Mouse (Mus musculus): ENCODE measurements at regions not wholly inside any gene's neighbourhood (a gene's known extent, or its start where the extent isn't known, plus 50 kb on each side); places are given as distances from the start of the nearest gene placed in this dataset.

- TF ChIP-seq EP300 (optimal IDR thresholded peaks at IDR 0.05) (no peak), CTCF (IDR thresholded peaks at IDR 0.05; ENCODE audit: low read depth) (no peak)
- H3K27ac ChIP-seq (replicated peaks): no peak overlapping the region
- ATAC-seq (ENCODE audit: low FRiP score, low TSS enrichment) (no peak), DNase-seq (ENCODE audit: low spot score) (no peak)
- H3K4me3 ChIP-seq (ENCODE audit: low read depth, low read length): no peak overlapping the region
- 61% methylated on average over 3 of the region's 3 CpGs for WGBS
- H3K4me1 ChIP-seq (replicated peaks; ENCODE audit: control insufficient read depth, insufficient read depth): no peaks in the 10 kb centered on the region
- H3K4me2 ChIP-seq (replicated peaks; ENCODE audit: low read depth): no peak overlapping the region
- H3K9ac ChIP-seq (ENCODE audit: low read length): no peak overlapping the region
- H3K27me3 ChIP-seq (ENCODE audit: control insufficient read depth, insufficient read depth, low read length): no peaks in the 10 kb centered on the region
- H3K9me3 ChIP-seq (ENCODE audit: control insufficient read depth, low read length): no peaks in the 10 kb centered on the region
- H3K36me3 ChIP-seq (ENCODE audit: control insufficient read depth, insufficient read depth, low read length): no peaks in the 10 kb centered on the region
Measured at GRCm38 (mm10) chr3:149575678-149576077, 585.3 kb upstream of the Adgrl2 start.

GRCm38 (mm10) chr3:149566853-149567252 is 576.5 kb upstream of the Adgrl2 start:
- H3K4me3 ChIP-seq (ENCODE audit: low read depth, low read length): no peak overlapping the region
- DNase-seq (ENCODE audit: low spot score): no peak

GRCm38 (mm10) chr3:149550231-149550951 is 560.0 kb upstream of the Adgrl2 start:
- 82% methylated on average over 9 of the region's 9 CpGs for WGBS
- no peak overlapping the region for H3K4me2 ChIP-seq (replicated peaks; ENCODE audit: low read depth)
- no peaks in the 10 kb centered on the region for H3K4me1 ChIP-seq (replicated peaks; ENCODE audit: control insufficient read depth, insufficient read depth)
- no peaks in the 10 kb centered on the region for H3K27me3 ChIP-seq (ENCODE audit: control insufficient read depth, insufficient read depth, low read length)
- TF ChIP-seq EP300 (optimal IDR thresholded peaks at IDR 0.05) (no peak), CTCF (IDR thresholded peaks at IDR 0.05; ENCODE audit: low read depth) (no peak)
- H3K36me3 ChIP-seq (ENCODE audit: control insufficient read depth, insufficient read depth, low read length): no peaks in the 10 kb centered on the region
- ATAC-seq (ENCODE audit: low FRiP score, low TSS enrichment) (no peak), DNase-seq (ENCODE audit: low spot score) (no peak)
- H3K9me3 ChIP-seq (ENCODE audit: control insufficient read depth, low read length): no peaks in the 10 kb centered on the region
- H3K27ac ChIP-seq (replicated peaks): no peak overlapping the region
- no peak overlapping the region for H3K4me3 ChIP-seq (ENCODE audit: low read depth, low read length)
- no peak overlapping the region for H3K9ac ChIP-seq (ENCODE audit: low read length)

More at GRCm38 (mm10) chr3:149566853-149567252, 576.5 kb upstream of the Adgrl2 start:
- H3K36me3 ChIP-seq (ENCODE audit: control insufficient read depth, insufficient read depth, low read length): no peaks in the 10 kb centered on the region
- no peak overlapping the region for H3K27ac ChIP-seq (replicated peaks)
- H3K4me1 ChIP-seq (replicated peaks; ENCODE audit: control insufficient read depth, insufficient read depth): no peaks in the 10 kb centered on the region
- no peaks in the 10 kb centered on the region for H3K27me3 ChIP-seq (ENCODE audit: control insufficient read depth, insufficient read depth, low read length)
- no peak for ATAC-seq (ENCODE audit: low FRiP score, low TSS enrichment)
- no peaks in the 10 kb centered on the region for H3K9me3 ChIP-seq (ENCODE audit: control insufficient read depth, low read length)
- no peak for TF ChIP-seq EP300 (optimal IDR thresholded peaks at IDR 0.05)
- TF ChIP-seq CTCF (IDR thresholded peaks at IDR 0.05; ENCODE audit: low read depth): no peak
- no peak overlapping the region for H3K9ac ChIP-seq (ENCODE audit: low read length)
- H3K4me2 ChIP-seq (replicated peaks; ENCODE audit: low read depth): no peak overlapping the region
- 73% methylated on average over 6 of the region's 6 CpGs for WGBS

DNA sequence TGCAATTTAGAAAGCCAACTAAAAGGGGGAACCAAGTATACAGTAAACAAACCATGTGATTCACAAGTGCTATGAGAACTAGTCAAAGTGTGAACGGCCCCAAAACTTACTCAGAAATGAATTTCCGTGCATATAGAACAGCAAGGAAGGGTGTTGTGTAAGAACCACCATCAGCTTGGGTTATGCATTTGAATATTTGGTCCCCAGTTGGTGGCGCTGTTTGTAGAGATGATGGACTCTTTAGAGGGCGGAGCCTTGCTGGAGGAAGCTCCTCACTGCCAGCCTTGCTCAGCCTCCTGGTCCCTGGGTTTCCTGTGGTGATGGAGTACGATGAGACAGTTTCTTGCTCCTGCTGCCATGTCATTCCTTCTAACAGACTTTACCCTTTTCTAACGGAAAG is 556.7 kb upstream of the Adgrl2 start:
- H3K27ac ChIP-seq (replicated peaks): no peak overlapping the region
- no peaks in the 10 kb centered on the region for H3K27me3 ChIP-seq (ENCODE audit: control insufficient read depth, insufficient read depth, low read length)
- DNase-seq (ENCODE audit: low spot score) (no peak), ATAC-seq (ENCODE audit: low FRiP score, low TSS enrichment) (no peak)
- H3K4me1 ChIP-seq (replicated peaks; ENCODE audit: control insufficient read depth, insufficient read depth): no peaks in the 10 kb centered on the region
- H3K4me3 ChIP-seq (ENCODE audit: low read depth, low read length): no peak overlapping the region
- H3K9ac ChIP-seq (ENCODE audit: low read length): no peak overlapping the region
- H3K9me3 ChIP-seq (ENCODE audit: control insufficient read depth, low read length): no peaks in the 10 kb centered on the region
- WGBS: 82% methylated on average over 6 of the region's 6 CpGs
- TF ChIP-seq CTCF (IDR thresholded peaks at IDR 0.05; ENCODE audit: low read depth): peak; percentile 47
- TF ChIP-seq EP300 (optimal IDR thresholded peaks at IDR 0.05): no peak
- no peaks in the 10 kb centered on the region for H3K36me3 ChIP-seq (ENCODE audit: control insufficient read depth, insufficient read depth, low read length)
- H3K4me2 ChIP-seq (replicated peaks; ENCODE audit: low read depth): no peak overlapping the region

- H3K27me3 ChIP-seq (ENCODE audit: control insufficient read depth, insufficient read depth, low read length): no peaks in the 10 kb centered on the region
- WGBS: 44% methylated on average over 10 of the region's 10 CpGs
- no peaks in the 10 kb centered on the region for H3K36me3 ChIP-seq (ENCODE audit: control insufficient read depth, insufficient read depth, low read length)
- no peaks in the 10 kb centered on the region for H3K4me1 ChIP-seq (replicated peaks; ENCODE audit: control insufficient read depth, insufficient read depth)
- no peak overlapping the region for H3K9ac ChIP-seq (ENCODE audit: low read length)
- no peak overlapping the region for H3K27ac ChIP-seq (replicated peaks)
- H3K4me3 ChIP-seq (ENCODE audit: low read depth, low read length): no peak overlapping the region
- TF ChIP-seq EP300 (optimal IDR thresholded peaks at IDR 0.05): no peak
- no peak for TF ChIP-seq CTCF (IDR thresholded peaks at IDR 0.05; ENCODE audit: low read depth)
- no peaks in the 10 kb centered on the region for H3K9me3 ChIP-seq (ENCODE audit: control insufficient read depth, low read length)
- H3K4me2 ChIP-seq (replicated peaks; ENCODE audit: low read depth): peak overlapping the region; percentile 14; the same call in 1 of the 2 replicates
- DNase-seq (ENCODE audit: low spot score) (no peak), ATAC-seq (ENCODE audit: low FRiP score, low TSS enrichment) (no peak)
Measured at GRCm38 (mm10) chr3:149546256-149546655, 555.9 kb upstream of the Adgrl2 start.

DNA sequence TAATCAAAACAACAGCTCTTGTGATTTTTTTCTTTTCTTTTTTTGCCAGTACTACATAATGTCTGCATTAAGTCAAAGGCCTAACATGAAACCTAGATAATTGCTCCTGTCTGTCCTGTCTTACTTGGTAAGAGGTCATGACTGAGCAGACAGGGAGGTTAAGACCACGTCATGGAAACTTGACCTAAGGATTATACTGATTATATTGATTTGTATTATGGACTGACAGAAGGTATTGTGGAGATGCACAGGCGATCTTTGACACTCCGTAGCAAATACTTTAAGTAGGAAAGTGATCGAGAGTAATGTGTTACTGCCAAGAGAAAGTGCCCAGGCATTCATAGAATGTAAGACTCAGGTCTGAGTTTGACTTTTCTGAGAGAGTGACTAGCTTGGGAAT is 543.8 kb upstream of the Adgrl2 start:
- no peak overlapping the region for H3K27ac ChIP-seq (replicated peaks)
- TF ChIP-seq CTCF (IDR thresholded peaks at IDR 0.05; ENCODE audit: low read depth) (no peak), EP300 (optimal IDR thresholded peaks at IDR 0.05) (no peak)
- H3K36me3 ChIP-seq (ENCODE audit: control insufficient read depth, insufficient read depth, low read length): no peaks in the 10 kb centered on the region
- H3K4me2 ChIP-seq (replicated peaks; ENCODE audit: low read depth): no peak overlapping the region
- H3K4me3 ChIP-seq (ENCODE audit: low read depth, low read length): no peak overlapping the region
- H3K9me3 ChIP-seq (ENCODE audit: control insufficient read depth, low read length): no peaks in the 10 kb centered on the region
- H3K4me1 ChIP-seq (replicated peaks; ENCODE audit: control insufficient read depth, insufficient read depth): no peaks in the 10 kb centered on the region
- no peak for DNase-seq (ENCODE audit: low spot score)
- no peak for ATAC-seq (ENCODE audit: low FRiP score, low TSS enrichment)
- WGBS: 62% methylated on average over 4 of the region's 4 CpGs
- H3K9ac ChIP-seq (ENCODE audit: low read length): no peak overlapping the region
- no peaks in the 10 kb centered on the region for H3K27me3 ChIP-seq (ENCODE audit: control insufficient read depth, insufficient read depth, low read length)
